Mouse (Mus musculus): ENCODE data around the gene Sh3yl1.

The Sh3yl1 gene

GRCm38 (mm10) chr12:30970700-30971099 is 59.2 kb downstream of the Sh3yl1 start:
- no peak for DNase-seq

GRCm38 (mm10) chr12:31003795-31004194 is 92.3 kb downstream of the Sh3yl1 start:
- DNase-seq, result no peak

GRCm38 (mm10) chr12:31005010-31005409 is 93.5 kb downstream of the Sh3yl1 start:
- DNase-seq, result peak; percentile 48

GRCm38 (mm10) chr12:31008171-31008570 is 96.7 kb downstream of the Sh3yl1 start:
- DNase-seq, result no peak

Measured in right cerebral cortex, postnatal 25 days (tissue).